Mouse (Mus musculus): ENCODE results near the gene Cmklr1.

DNA sequence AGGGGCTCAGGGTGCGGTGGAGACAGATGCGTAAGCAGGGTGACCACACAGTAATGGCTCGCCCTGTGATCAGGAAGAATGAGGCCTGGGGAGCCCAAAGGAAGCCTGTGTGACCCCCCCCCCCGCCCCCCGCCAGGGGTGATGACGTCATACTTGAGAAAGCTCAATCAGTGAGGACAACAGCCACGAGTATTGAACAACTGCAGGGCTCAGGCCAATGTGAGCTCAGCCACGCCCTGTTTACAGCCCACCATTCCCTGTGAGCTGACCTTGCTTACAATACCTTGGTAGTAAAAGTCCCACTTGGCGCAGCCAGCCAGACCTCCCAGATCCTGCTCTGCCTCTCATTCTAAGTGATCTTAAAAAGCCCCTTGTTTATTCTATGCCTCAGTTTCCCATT, 69.4 kb downstream of the Cmklr1 start:
- TF ChIP-seq POLR2A (IDR thresholded peaks at IDR 0.05; ENCODE audit: borderline replicate concordance, insufficient read depth, low read length) (no peak), CTCF (IDR thresholded peaks at IDR 0.05; ENCODE audit: borderline replicate concordance, insufficient read depth, low read depth, low read length) (no peak)
